Comparison of ENCODE assay signal across 9 mouse cellular contexts in the genomic region with DNA sequence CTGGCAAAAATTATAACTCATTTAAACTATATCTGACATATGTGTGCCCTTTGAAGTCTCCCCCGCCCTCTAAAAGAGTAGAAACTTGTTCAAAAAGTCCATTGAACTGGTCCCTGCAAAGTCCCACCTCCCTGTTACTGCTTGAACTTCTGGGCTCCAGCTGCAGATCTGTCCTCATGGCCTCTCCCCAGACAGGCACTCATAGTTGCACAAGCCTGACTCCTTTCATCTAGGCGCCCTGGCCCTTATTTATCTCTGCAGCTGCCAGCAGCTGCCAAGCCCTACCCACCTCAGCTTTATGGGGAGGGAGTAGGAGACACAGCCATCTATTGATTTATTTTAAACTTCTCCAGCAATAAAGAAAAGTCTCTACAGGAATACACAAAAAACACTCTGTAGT.
A peak's percentile ranks its signal among the peaks of the same experiment; 100 is the strongest.
DNase-seq lines count a peak whose midpoint lies in the region; ATAC-seq and TF ChIP-seq lines count a peak whose summit lies in the region.
"Had no signal": no experiment of that assay in that cellular context is flagged by ENCODE, and none has a peak within 500 bp of the region (broad histone marks: within the 10 kb centered on the region; RNA-seq: fewer than 3 reads in every experiment).

No protein-coding gene starts in this region.

- DNase-seq in kidney, postnatal 36 days = no peak
- DNase-seq in liver, adult 2 months (ENCODE audit: extremely low read depth, low read depth, low spot score) = peak; percentile 91
- DNase-seq in thymus, adult 18-20 months = peak; percentile 16 to 24
- DNase-seq in layer of hippocampus, adult 18-20 months (ENCODE audit: low spot score in 2 of 2) = no peak
- DNase-seq in kidney, adult 11 months = no peak
- DNase-seq: kidney, adult 18-20 months had no signal

- ATAC-seq in kidney, embryonic 14.5 days (ENCODE audit: low FRiP score, low TSS enrichment) = peak; percentile 81
- ATAC-seq in heart, embryonic 12.5 days (ENCODE audit: insufficient number of reproducible peaks, low FRiP score) = peak; percentile 55; the same call in 1 of the 2 replicates
- ATAC-seq in megakaryocyte, adult 5-6 weeks (ENCODE audit: poor library complexity, severe bottlenecking) = no peak

- H3K4me1 ChIP-seq in kidney, embryonic 14.5 days (ENCODE audit: control insufficient read depth, insufficient read depth, low read length) = peaks cover 20% of the 10 kb centered on the region
- H3K4me1 ChIP-seq in heart, embryonic 12.5 days (replicated peaks) = peaks cover 18% of the 10 kb centered on the region
- peaks cover 9% of the 10 kb centered on the region for H3K4me1 ChIP-seq in liver, adult 2 months (ENCODE audit: control insufficient read depth, insufficient read depth, low read length)

- H3K27ac ChIP-seq in kidney, embryonic 14.5 days (ENCODE audit: low read depth, low read length) = peak overlapping the region; percentile 15; the same call in 1 of the 2 replicates
- peak overlapping the region; percentile 70 for H3K27ac ChIP-seq in heart, embryonic 12.5 days (ENCODE audit: poor library complexity, severe bottlenecking)
- H3K27ac ChIP-seq in liver, adult 2 months (replicated peaks; ENCODE audit: insufficient read depth, low read depth, low read length) = no peak overlapping the region

- H3K9ac ChIP-seq in kidney, embryonic 14.5 days (ENCODE audit: low read depth, low read length) = no peak overlapping the region
- H3K9ac ChIP-seq in heart, embryonic 12.5 days = no peak overlapping the region
- H3K9ac ChIP-seq in liver, adult 2 months (ENCODE audit: low read depth, low read length) = no peak overlapping the region

- H3K36me3 ChIP-seq in kidney, embryonic 14.5 days (ENCODE audit: control insufficient read depth, insufficient read depth, low read length) = peaks cover 37% of the 10 kb centered on the region
- H3K36me3 ChIP-seq in heart, embryonic 12.5 days = peaks cover 38% of the 10 kb centered on the region
- peaks cover 20% of the 10 kb centered on the region for H3K36me3 ChIP-seq in liver, adult 2 months (ENCODE audit: control insufficient read depth, insufficient read depth, low read length)

- H3K4me2 ChIP-seq in kidney, embryonic 14.5 days (replicated peaks; ENCODE audit: low read depth, low read length) = no peak overlapping the region
- H3K4me2 ChIP-seq in heart, embryonic 12.5 days = peak overlapping the region; percentile 45; the same call in 1 of the 2 replicates

- H3K4me3 ChIP-seq in kidney, embryonic 14.5 days (ENCODE audit: low read length) = no peak overlapping the region
- H3K4me3 ChIP-seq in heart, embryonic 12.5 days = no peak overlapping the region
- no peak overlapping the region for H3K4me3 ChIP-seq in liver, adult 2 months (ENCODE audit: insufficient read depth, low read depth, low read length)

- no peak for TF ChIP-seq POLR2A in liver, adult 2 months (IDR thresholded peaks at IDR 0.05; ENCODE audit: extremely low read depth, insufficient read depth, low read length)

- 43% methylated on average over 2 of the region's 2 CpGs for WGBS in kidney, embryonic 14.5 days
- WGBS in heart, embryonic 12.5 days = 35% methylated on average over 2 of the region's 2 CpGs
- WGBS in liver, adult 2 months = 17% methylated on average over 2 of the region's 2 CpGs

- peaks cover 9% of the 10 kb centered on the region; the same call in 1 of the 2 replicates for H3K79me2 ChIP-seq in liver, adult 2 months (ENCODE audit: control insufficient read depth, insufficient read depth, low read length)

- H3K27me3 ChIP-seq in kidney, embryonic 14.5 days (ENCODE audit: control insufficient read depth, insufficient read depth, low read length) = no peaks in the 10 kb centered on the region
- H3K27me3 ChIP-seq in heart, embryonic 12.5 days (replicated peaks) = no peaks in the 10 kb centered on the region
- no peaks in the 10 kb centered on the region for H3K27me3 ChIP-seq in liver, adult 2 months (ENCODE audit: control insufficient read depth, insufficient read depth, low read length)

- H3K9me3 ChIP-seq in kidney, embryonic 14.5 days (ENCODE audit: control insufficient read depth, low read length) = no peaks in the 10 kb centered on the region
- no peaks in the 10 kb centered on the region for H3K9me3 ChIP-seq in heart, embryonic 12.5 days (replicated peaks)

- TF ChIP-seq CTCF in liver, adult 2 months (IDR thresholded peaks at IDR 0.05; ENCODE audit: low read depth, low read length) = no peak

Comparison
In these comparisons a context has a peak if more than half of its experiments do, and no peak if none do; other contexts are left out.
1. DNase-seq: peak in liver, adult 2 months (single experiment) and thymus, adult 18-20 months (2 of 2); none in kidney, postnatal 36 days (0 of 2), layer of hippocampus, adult 18-20 months (0 of 2) and kidney, adult 11 months (single experiment).